Mouse (Mus musculus): ENCODE measurements around the gene Trappc1.

DNA sequence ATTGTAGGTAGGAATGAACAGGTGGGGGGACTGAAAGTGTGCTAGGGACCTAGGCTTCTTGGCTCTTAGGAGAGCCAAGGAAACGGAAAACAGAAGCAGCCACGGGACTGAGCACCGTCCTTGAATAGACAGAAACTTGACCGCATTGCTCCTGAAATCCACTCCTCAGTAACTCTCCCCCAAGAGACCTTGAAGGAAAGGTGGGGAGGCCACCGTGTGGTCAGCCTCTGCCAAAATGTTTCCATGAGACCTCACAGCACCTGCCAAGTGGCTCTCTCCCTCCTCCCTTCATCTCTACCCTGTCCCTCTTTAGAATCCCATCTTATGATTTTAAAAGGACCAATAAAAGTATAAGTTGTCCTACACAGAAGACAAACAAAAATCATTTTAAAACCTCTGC lies 46.5 kb upstream of the Trappc1 start:
- TF ChIP-seq TBP (conservative IDR thresholded peaks at IDR 0.05; ENCODE audit: low read depth, low read length) (no peak), ELF1 (IDR thresholded peaks at IDR 0.05; ENCODE audit: low read depth, low read length) (no peak), POLR2A (IDR thresholded peaks at IDR 0.05; ENCODE audit: low read depth, low read length) (no peak)

All from CH12.LX (cell line).